Mouse (Mus musculus): Measurements from ENCODE around the gene Mast4.

DNA sequence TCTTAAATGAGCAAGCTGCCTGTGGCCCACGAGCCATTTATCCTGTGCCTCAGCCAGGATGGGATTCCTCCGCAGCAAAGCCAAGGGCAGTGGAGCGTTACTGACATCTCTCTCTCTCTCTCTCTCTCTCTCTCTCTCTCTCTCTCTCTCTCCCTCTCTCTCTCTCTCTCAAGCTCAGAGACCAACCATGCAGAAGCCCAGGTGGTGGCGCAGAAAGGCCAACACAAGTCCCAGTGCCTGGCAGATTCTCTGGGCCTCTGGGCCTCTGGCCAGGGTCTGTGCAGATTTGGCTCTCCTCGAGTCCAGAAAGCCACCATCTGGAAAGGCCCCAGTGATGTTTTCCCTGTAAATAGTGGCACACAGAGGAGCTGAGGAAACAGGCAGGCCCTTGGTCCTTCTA lies 220.0 kb downstream of the Mast4 start:
- TF ChIP-seq CTCF (IDR thresholded peaks at IDR 0.05; ENCODE audit: extremely low read depth, insufficient read depth, insufficient read length, insufficient replicate concordance) (no peak), POLR2A (IDR thresholded peaks at IDR 0.05; ENCODE audit: low read depth, low read length) (no peak)

Data from spleen, adult 2 months (tissue).